Mouse (Mus musculus) small intestine, adult 10 weeks (tissue): ENCODE results near the gene Epn1. TPM values are rescaled to one million over a fixed set of nuclear protein-coding genes. Genes with fewer than 3 reads are reported as not detected.

Source experiments
- polyA plus RNA-seq: library from polyadenylated mRNA; stranded (reverse); fragments of 350-450 nt; fragmentation: Illumina TruSeq; extraction: RNeasy Lipid Tissue Mini Kit (QIAGEN cat#74804); gene quantifications from one replicate; pipeline ENCODE4 v1.2.3, GENCODE M21; 2014; ENCODE audit warnings: low replicate concordance

Gene Epn1
- polyA plus RNA-seq: 0.63 TPM

DNA sequence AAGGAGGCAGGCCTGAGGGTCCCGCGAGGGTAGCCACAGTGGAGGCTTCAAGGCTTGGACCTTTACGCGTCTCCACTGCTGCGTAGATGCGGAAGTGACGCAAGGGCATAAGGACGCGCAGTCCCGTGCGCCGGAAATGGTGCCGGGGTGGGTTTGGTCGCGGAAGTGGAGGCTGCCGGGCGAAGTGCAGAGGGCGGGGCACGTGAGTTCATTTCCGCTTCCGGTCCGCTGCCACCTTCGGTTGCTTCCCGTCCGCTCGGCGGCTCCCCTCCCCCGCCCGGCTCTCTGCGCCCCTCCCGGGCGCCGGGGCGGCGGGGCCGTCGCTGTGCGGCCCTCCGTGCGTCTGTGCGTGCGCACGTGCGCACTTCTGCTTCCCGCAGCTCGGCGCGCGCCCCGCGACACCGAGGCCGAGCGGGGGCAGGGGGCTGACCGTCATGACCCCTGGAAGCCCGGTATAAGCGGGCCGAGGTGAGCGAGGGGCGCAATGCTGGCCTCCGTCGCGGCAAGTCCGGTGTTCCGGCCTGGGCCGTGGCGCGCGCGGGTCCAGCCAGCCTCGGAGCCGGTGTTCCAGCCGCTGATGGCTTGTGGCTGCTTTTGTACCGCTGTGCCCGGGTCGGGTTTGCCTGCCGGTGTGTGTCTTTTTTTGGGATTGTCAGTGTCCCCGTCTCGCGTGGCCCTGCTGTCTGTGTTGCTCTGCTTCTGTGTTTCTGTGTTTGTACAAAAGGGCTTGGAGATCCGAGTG, at the start of gene Epn1:
TSS of gene Epn1 (plus strand) at position 226 of the 742 bp plus-strand sequence.

DNA sequence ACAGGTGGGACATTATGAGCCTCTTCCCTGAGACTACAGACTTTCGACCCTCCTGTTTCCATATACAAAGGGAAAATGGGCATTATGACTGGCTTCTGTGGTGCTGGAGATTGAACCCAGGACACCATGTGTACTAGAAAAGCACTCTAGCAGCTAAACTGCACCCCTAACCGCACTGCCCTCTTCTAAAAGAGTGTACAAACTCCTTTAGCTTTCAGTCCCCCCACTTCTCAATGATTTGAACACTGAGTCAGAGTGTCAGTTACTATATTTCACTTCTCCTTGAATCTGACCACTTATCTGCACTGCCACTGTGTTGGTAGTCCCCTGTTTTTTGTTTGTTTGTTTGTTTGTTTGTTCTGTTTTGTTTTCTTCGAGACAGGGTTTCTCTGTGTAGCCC, 46.2 kb upstream of the Epn1 start, which contains the start of gene 4632433K11Rik:
TSS of gene 4632433K11Rik (plus strand) at position 301 of the 400 bp plus-strand sequence.

DNA sequence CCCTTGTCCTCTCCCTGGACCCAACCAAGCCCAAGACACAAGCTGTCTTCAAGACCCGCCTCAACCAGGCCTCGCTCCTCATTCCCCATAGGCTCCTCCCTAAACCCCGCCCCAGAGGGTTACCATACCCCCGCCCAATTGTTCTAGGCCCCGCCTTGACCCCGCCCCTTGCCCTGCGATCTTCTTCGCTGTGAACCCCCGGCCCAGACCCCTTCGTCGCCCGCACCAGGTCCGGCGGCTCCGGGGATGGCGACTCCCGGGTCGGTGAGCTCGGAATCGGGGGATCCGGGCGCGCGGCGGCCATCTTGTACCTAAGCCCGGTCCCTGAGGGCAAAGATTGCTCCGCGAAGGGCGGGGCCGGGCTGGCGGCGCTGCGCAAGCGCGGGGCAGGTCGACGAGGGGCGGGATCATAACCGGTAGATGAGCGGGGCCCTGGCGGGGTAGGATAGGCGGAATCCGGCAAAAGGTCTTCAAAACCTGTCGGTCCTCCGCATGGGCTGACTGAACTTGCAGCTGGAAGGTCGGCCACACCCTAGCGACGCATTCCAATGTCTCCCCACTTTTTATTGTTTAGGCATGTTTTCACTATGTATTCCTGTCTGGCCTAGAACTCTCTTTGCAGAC, 41.8 kb upstream of the Epn1 start, which contains the start of gene Zfp784:
TSS of gene Zfp784 (minus strand) at position 338 of the 624 bp plus-strand sequence.

DNA sequence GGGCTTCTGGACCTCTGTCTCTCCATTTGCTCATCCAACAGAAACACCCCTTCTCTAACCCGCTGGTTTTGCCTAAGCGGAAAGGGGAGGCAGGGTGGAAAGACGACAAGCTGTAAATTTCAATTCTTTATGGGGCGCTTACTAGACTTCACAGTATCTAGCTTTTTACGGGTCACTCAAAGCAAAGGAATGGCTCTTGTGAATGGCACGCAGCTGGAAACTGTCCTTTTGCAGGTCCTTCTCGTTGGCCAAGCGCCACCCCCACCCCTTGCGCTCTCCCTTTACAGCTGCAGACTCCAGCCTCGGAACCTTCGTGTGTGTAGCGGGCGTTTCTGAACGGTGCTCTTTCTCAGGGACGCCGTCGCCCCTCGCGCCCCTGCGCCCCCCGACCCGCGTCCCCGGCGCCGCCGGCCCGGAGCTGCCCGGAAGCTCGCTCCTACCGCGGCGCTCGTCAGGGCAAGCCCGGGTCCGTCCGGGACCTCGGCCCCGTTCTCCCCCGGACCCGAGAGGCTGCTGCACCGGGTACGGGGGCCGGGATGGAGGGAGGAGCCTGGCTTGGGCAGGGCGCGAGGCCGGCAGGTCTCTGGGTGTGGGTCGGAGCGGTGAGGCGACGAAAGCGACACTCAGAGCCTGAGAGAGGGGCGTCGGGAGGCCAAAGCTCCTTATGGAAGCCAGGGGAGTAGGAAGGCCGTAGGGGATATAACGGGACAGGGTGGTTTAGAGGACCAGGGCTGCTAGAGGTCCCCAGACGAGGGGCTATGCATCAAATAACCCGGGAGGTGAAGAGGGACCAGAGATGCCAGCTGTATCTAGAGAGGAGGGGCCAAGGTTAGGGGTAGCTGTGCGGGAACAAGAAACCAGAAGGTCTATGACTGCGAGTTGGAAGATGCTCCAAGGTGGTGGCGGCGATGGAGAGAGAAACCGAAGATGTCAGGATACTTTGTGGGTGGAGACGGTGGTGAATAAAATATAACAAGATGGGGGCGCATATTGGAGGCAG, 28.5 kb upstream of the Epn1 start, which contains the start of gene Zfp580:
TSS of gene Zfp580 (plus strand) at position 346 of the 1,000 bp plus-strand sequence.

DNA sequence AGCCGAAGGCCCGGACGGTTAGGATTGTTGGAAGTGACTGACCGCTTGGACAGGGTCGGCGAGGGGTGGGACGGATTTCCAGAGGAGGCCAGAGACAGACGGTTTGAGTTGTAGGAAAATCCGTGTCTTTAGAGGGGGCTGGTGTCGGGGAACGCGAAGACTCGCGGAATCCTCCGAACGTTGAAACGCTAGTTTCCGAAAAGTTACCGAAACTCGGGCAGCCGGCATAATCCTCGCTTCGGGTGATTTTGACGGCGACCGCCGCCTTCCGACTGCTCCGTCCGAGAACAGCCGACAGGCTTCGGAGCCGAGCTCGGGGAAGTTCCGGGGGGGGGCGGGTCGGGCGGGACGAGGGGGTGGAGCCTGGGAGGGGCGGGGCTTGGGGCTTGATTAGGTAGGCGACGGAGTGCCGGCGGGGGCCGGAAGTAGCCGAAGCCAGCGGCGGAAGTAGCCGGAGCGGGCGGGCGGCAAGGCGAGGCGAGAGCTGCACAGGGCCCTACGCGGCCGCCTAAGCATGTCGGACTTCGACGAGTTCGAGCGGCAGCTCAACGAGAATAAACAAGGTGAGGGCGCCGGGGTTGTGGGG, 18.2 kb upstream of the Epn1 start, which contains the start of gene U2af2:
TSS of gene U2af2 (plus strand) at position 370 of the 586 bp plus-strand sequence.

DNA sequence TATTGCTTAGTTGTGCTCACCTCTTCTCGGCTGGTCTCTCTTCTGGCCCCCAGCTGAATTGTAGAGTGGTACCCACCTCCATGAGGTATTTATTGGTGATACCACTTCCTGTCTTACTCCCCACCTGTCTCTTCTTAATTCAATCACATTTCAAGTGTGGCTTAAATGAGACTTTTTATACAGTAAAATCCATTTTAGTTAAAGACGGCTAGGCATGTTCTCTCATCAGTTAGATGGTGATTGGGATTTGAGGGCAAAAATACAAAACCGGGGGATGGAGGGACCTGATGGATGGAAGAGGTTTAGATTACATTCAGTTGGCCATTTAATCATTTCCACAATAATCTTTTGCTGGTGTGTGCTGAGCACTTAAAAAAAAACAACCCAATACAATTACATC, 36.8 kb downstream of the Epn1 start, which contains the start of gene Rfpl4:
TSS of gene Rfpl4 (minus strand) at position 101 of the 400 bp plus-strand sequence.

DNA sequence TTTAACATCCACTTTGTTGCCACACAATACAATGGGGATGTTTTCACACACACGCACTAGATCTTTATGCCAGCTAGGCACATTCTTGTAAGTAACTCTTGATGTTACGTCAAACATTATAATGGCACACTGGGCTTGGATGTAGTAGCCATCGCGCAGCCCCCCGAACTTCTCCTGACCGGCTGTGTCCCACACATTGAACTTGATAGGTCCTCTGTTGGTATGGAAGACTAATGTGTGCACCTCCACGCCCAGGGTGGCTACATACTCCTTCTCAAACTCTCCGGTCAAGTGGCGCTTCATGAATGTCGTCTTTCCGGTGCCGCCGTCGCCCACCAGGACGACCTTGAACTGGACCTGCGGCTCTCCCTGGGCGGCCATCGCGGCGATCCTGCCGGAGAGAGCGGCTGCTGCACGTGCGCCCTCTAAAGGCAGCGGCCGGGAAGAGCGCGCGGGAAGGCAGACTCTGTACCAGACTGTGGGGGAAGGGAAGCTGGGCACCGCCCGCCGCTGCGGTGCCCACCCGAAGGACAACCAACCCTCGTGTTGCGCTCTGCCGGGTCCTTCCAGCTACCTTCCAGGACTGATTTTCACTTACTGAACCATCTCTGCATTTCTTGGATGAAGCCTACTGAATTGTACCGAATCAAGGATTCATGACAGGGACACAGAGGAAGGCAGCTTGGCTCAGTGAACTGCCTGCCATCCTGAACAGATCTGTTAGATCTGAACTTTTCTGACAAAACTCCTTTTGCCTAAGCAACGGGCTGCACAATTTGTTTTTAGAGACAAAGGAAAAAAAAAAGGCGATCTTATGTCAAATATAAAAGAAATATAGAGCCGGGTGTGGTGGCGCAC, 45.7 kb downstream of the Epn1 start, which contains the start of gene Rasl2-9:
TSS of gene Rasl2-9 (minus strand) at position 402 of the 858 bp plus-strand sequence.

Other genes starting within 250 kb of the Epn1 start
- 0.19 TPM for gene Shisa7, start 235.5 kb upstream of the Epn1 start, polyA plus RNA-seq
- gene Isoc2b, start 210.0 kb upstream of the Epn1 start, polyA plus RNA-seq: 0.97 TPM
- gene Isoc2a, start 203.1 kb upstream of the Epn1 start, polyA plus RNA-seq: 0.85 TPM
- not detected for gene Gm36210, start 173.7 kb upstream of the Epn1 start, polyA plus RNA-seq
- not detected for gene Zfp628, start 165.0 kb upstream of the Epn1 start, polyA plus RNA-seq
- 0.59 TPM for gene Nat14, start 158.2 kb upstream of the Epn1 start, polyA plus RNA-seq
- not detected for gene Ssc5d, start 154.4 kb upstream of the Epn1 start, polyA plus RNA-seq
- gene Sbk2, start 115.8 kb upstream of the Epn1 start, polyA plus RNA-seq: not detected
- not detected for gene Sbk3, start 109.1 kb upstream of the Epn1 start, polyA plus RNA-seq
- gene Zfp579, start 84.1 kb upstream of the Epn1 start, polyA plus RNA-seq: 8.2 TPM
- gene Zfp524, start 65.8 kb upstream of the Epn1 start, polyA plus RNA-seq: not detected
- gene Fiz1, start 65.5 kb upstream of the Epn1 start, polyA plus RNA-seq: 9.3 TPM
- 0.48 TPM for gene Gm44973, start 64.7 kb upstream of the Epn1 start, polyA plus RNA-seq
- 3.4 TPM for gene Zfp865, start 59.9 kb upstream of the Epn1 start, polyA plus RNA-seq
- gene Ccdc106, start 59.7 kb upstream of the Epn1 start, polyA plus RNA-seq: not detected
- 1.6 TPM for gene 4632433K11Rik, start 46.1 kb upstream of the Epn1 start, polyA plus RNA-seq
- gene Zfp784, start 41.8 kb upstream of the Epn1 start, polyA plus RNA-seq: 6.2 TPM
- 0.56 TPM for gene Zfp580, start 28.7 kb upstream of the Epn1 start, polyA plus RNA-seq
- gene U2af2, start 18.1 kb upstream of the Epn1 start, polyA plus RNA-seq: 11.5 TPM
- not detected for gene Rfpl4, start 36.7 kb downstream of the Epn1 start, polyA plus RNA-seq
- gene Rasl2-9, start 45.7 kb downstream of the Epn1 start, polyA plus RNA-seq: 2.1 TPM
- not detected for gene Vmn1r55, start 69.4 kb downstream of the Epn1 start, polyA plus RNA-seq
- not detected for gene Vmn1r56, start 116.5 kb downstream of the Epn1 start, polyA plus RNA-seq
- not detected for gene Vmn1r57, start 138.3 kb downstream of the Epn1 start, polyA plus RNA-seq